Mouse (Mus musculus): ENCODE measurements around the gene Cyp46a1. TPM values are rescaled to one million over a fixed set of nuclear protein-coding genes. Genes with fewer than 3 reads are reported as not detected.

Gene Cyp46a1
- polyA plus RNA-seq, 1 experiment from 2014 or later, result 24.6 TPM

GRCm38 (mm10) chr12:108370596-108371428, 36.6 kb downstream of the Cyp46a1 start, which contains the start of gene Eml1:
Eml1 (plus strand) TSS chr12:108370957.
- Histone ChIP-seq H3K4me3 (replicated peaks) (no peak within 1 kb of the TSS), H3K4me1 (peaks cover 4% of the 10 kb centered on the region; the same call in 1 of the 2 replicates), H3K9me3 (no peaks in the 10 kb centered on the region), H3K36me3 (replicated peaks) (no peaks in the 10 kb centered on the region), H3K4me2 (no peak within 1 kb of the TSS), H3K9ac (no peak within 1 kb of the TSS), H3K27me3 (no peaks in the 10 kb centered on the region; the same call in 1 of the 2 replicates), H3K27ac (no peak within 1 kb of the TSS)
- no peak for ATAC-seq (ENCODE audit: low FRiP score)
- WGBS, result 86% methylated on average over 19 of the region's 19 CpGs

DNA sequence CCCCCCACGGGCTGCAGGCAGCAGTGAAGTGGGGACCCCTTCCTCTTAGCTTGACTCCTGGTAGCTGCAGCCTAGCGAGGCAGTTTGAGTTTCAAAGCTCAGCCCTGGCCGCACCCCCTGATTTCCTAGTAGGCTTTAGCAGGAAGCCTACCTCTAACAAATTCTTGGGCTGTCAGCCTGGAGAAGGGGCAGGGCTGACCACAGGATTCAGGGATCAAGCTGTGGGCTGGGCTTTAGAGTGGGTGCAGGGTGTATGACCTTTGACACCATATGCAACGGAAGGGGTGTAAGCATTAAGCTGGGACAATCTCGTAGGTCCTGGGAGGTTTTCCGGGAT, 37.2 kb downstream of the Cyp46a1 start:
- Histone ChIP-seq H3K4me1 (peaks cover 4% of the 10 kb centered on the region; the same call in 1 of the 2 replicates), H3K9ac (no peak overlapping the region), H3K36me3 (replicated peaks) (no peaks in the 10 kb centered on the region), H3K27me3 (no peaks in the 10 kb centered on the region; the same call in 1 of the 2 replicates), H3K4me3 (replicated peaks) (no peak overlapping the region), H3K4me2 (no peak overlapping the region), H3K27ac (no peak overlapping the region), H3K9me3 (no peaks in the 10 kb centered on the region)
- 81% methylated on average over 6 of the region's 6 CpGs for WGBS
- no peak for ATAC-seq (ENCODE audit: low FRiP score)

- peaks cover 4% of the 10 kb centered on the region; the same call in 1 of the 2 replicates for H3K4me1 ChIP-seq
- no peaks in the 10 kb centered on the region for H3K9me3 ChIP-seq
- H3K27me3 ChIP-seq, result no peaks in the 10 kb centered on the region; the same call in 1 of the 2 replicates
- H3K4me2 ChIP-seq, result no peak overlapping the region
- no peak overlapping the region for H3K27ac ChIP-seq
- no peaks in the 10 kb centered on the region for H3K36me3 ChIP-seq (replicated peaks)
- 79% methylated on average over 17 of the region's 17 CpGs for WGBS
- ATAC-seq (ENCODE audit: low FRiP score), result no peak
- H3K4me3 ChIP-seq (replicated peaks), result no peak overlapping the region
- H3K9ac ChIP-seq, result no peak overlapping the region
Observed at GRCm38 (mm10) chr12:108372241-108372640, 38.1 kb downstream of the Cyp46a1 start.

- WGBS, result 81% methylated on average over 9 of the region's 9 CpGs
- Histone ChIP-seq H3K36me3 (replicated peaks) (no peaks in the 10 kb centered on the region), H3K4me1 (peaks cover 4% of the 10 kb centered on the region; the same call in 1 of the 2 replicates)
Observed at GRCm38 (mm10) chr12:108373611-108374010, 39.4 kb downstream of the Cyp46a1 start.

GRCm38 (mm10) chr12:108374689-108375088, 40.5 kb downstream of the Cyp46a1 start:
- ATAC-seq (ENCODE audit: low FRiP score), result no peak
- 83% methylated on average over 8 of the region's 8 CpGs for WGBS
- no peak overlapping the region for H3K27ac ChIP-seq

More at GRCm38 (mm10) chr12:108373611-108374010, 39.4 kb downstream of the Cyp46a1 start:
- Histone ChIP-seq H3K27ac (no peak overlapping the region), H3K9ac (no peak overlapping the region), H3K4me2 (no peak overlapping the region), H3K27me3 (no peaks in the 10 kb centered on the region; the same call in 1 of the 2 replicates), H3K4me3 (replicated peaks) (no peak overlapping the region), H3K9me3 (no peaks in the 10 kb centered on the region)
- ATAC-seq (ENCODE audit: low FRiP score), result no peak

DNA sequence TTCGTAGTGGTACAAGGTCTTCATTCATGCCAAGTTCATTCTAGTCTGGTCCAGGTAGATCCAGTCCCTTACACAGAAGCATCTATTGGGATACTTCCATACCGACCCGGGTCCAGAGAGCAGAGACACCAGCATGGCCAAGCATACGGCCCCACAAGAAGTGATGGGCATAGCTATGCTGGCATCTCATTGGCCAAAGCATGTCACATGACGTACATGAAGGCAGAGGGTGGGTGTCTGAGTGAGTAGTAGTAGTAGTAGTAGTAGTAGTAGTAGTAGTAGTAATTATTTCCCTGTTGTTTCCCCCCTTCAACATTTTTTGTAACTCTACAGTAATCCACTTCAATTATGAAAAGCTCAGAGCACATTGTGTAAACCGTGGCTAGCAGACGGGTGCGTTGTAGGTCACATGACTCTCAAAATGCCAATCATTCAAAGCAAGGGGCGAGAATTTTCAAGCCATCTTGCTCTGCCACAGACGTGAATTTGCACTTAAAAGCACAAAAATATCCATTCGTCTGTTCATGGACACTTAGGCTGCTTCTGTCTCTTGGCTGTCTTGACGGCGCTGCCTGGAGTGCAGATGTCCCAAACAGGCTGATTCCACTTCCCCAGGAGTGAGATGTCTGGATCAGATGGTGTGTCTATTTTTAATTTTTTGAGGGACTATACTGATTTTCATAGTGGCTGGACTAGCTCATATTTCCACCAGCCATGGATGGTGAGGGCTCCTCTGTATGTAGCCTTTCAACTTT, 44.4 kb downstream of the Cyp46a1 start:
- Histone ChIP-seq H3K27ac (no peak overlapping the region), H3K9ac (no peak overlapping the region), H3K9me3 (no peaks in the 10 kb centered on the region), H3K4me2 (no peak overlapping the region), H3K4me3 (replicated peaks) (no peak overlapping the region), H3K4me1 (peaks cover 4% of the 10 kb centered on the region; the same call in 1 of the 2 replicates), H3K36me3 (replicated peaks) (no peaks in the 10 kb centered on the region), H3K27me3 (no peaks in the 10 kb centered on the region)
- 87% methylated on average over 13 of the region's 13 CpGs for WGBS
- ATAC-seq (ENCODE audit: low FRiP score), result no peak

More at GRCm38 (mm10) chr12:108374689-108375088, 40.5 kb downstream of the Cyp46a1 start:
- Histone ChIP-seq H3K4me3 (replicated peaks) (no peak overlapping the region), H3K36me3 (replicated peaks) (no peaks in the 10 kb centered on the region), H3K27me3 (no peaks in the 10 kb centered on the region), H3K4me1 (peaks cover 4% of the 10 kb centered on the region; the same call in 1 of the 2 replicates), H3K9me3 (no peaks in the 10 kb centered on the region), H3K4me2 (no peak overlapping the region), H3K9ac (no peak overlapping the region)

DNA sequence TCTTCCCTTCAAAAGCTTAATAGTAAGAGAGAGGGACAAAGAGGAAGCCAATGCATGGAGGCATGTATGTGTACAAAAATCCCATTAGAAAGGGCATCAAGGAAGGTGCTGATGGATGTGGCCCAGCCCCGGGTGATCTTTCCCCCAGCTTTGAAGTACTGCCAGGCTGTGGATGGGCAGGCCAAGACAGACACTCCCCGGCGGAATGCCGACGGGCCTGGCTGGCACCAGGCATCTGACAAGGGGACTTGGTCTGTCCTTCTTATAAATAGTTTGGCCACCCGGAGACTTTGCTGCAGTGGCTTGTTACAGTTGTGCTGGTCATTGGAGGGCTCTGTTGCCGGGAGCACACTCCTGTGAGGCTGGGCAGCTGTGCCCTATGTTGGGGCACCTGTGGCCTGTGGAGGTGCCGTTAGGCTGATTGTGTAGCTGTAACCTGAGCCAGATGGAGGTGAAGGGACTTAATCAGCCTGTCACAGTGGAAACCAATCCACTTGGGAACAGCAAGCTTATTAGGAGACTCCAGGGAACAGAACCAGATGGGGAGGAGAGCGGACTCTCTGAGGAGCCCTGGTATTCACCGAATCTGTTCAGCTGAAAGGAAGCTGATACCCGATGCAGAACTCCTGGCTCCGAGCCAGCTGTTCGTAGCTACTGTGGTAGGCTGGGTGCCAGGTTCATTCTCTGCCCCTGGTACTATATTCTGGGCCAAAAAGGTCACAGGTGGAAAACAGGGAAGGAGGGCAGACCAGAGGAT, 52.5 kb downstream of the Cyp46a1 start:
- peaks cover 18% of the 10 kb centered on the region for H3K4me1 ChIP-seq
- 0 out of 2 replicates have a peak, but pooled peaks cover 5% of the 10 kb centered on the region for H3K27me3 ChIP-seq
- no peak overlapping the region for H3K4me3 ChIP-seq (replicated peaks)
- no peak overlapping the region for H3K4me2 ChIP-seq
- H3K9ac ChIP-seq, result no peak overlapping the region
- no peaks in the 10 kb centered on the region for H3K9me3 ChIP-seq
- H3K36me3 ChIP-seq (replicated peaks), result no peaks in the 10 kb centered on the region
- peak overlapping the region; percentile 67 for H3K27ac ChIP-seq
- 63% methylated on average over 13 of the region's 13 CpGs for WGBS
- peak; percentile 55; the same call in 1 of the 2 replicates for ATAC-seq (ENCODE audit: low FRiP score)

- H3K27me3 ChIP-seq, result 0 out of 2 replicates have a peak, but pooled peaks cover 5% of the 10 kb centered on the region
- WGBS, result 46% methylated on average over 3 of the region's 3 CpGs
- no peak overlapping the region for H3K4me2 ChIP-seq
- H3K4me3 ChIP-seq (replicated peaks), result no peak overlapping the region
- no peaks in the 10 kb centered on the region for H3K9me3 ChIP-seq
- no peak overlapping the region for H3K27ac ChIP-seq
- no peak overlapping the region for H3K9ac ChIP-seq
- peaks cover 31% of the 10 kb centered on the region for H3K4me1 ChIP-seq
- no peaks in the 10 kb centered on the region for H3K36me3 ChIP-seq (replicated peaks)
- no peak for ATAC-seq (ENCODE audit: low FRiP score)
Observed at GRCm38 (mm10) chr12:108389718-108390117, 55.5 kb downstream of the Cyp46a1 start.

DNA sequence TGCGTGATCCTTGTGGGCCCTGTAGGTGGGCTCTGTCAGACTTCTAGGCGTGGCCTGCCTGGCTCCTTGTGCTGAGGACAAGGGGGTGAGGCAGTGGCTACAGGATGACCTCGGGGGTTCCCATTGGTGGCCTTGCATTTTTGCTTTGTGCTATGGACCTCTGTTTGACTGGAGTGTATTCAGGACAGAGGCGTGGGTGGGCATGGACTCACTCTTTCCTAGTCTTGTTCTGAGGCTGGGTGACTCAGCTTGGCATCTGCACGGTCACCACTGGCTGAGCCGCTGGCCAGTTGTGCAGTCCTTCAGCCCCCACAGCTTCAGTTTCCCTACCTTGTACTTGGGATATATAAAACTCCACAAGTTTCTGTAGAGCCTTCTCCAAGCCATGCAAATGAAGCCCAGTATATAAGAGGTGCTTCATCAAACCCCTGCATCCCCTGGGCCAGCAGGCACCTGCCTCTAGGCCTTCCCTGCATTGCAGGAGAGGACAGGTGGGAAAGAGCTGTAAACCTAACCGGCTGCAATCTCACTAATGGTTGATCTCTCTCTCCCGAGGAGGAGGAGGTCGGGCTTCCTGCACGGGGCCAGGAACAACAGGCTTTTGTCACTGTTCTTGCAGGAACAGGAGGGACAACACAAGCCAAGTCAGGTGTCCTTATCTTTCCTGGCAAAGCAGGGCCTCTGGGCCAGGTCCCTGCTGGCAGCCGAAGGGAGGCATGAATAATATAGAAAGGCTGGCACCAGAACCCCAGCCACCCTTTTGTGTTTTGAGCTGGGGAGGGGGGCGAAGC, 58.3 kb downstream of the Cyp46a1 start:
- Histone ChIP-seq H3K27ac (no peak overlapping the region), H3K9me3 (no peaks in the 10 kb centered on the region), H3K4me2 (no peak overlapping the region), H3K36me3 (replicated peaks) (no peaks in the 10 kb centered on the region), H3K9ac (no peak overlapping the region), H3K4me3 (replicated peaks) (no peak overlapping the region), H3K4me1 (peaks cover 43% of the 10 kb centered on the region), H3K27me3 (no peaks in the 10 kb centered on the region)
- 74% methylated on average over 12 of the region's 12 CpGs for WGBS
- ATAC-seq (ENCODE audit: low FRiP score), result no peak

DNA sequence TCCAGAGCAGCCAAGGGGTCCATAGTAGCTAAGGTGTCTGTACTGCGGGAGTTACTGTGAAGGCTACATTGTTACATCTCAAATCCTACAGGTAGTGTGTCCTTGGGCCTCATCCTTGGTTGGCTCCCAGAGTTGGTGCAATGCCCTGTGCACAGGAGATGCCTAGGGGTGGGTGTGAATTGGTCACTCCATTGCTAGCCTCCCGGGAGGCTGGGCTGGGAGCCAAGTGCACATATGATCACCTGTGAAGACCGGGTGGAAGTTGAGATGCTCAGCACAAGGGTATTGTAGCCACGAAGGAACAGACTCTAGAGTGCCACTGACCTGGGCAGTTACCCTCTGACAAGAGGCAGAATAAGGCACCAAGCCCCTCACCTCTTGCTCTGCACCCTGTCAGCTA, 58.9 kb downstream of the Cyp46a1 start:
- Histone ChIP-seq H3K27me3 (no peaks in the 10 kb centered on the region), H3K4me2 (no peak overlapping the region), H3K9ac (no peak overlapping the region), H3K4me1 (peaks cover 46% of the 10 kb centered on the region), H3K36me3 (replicated peaks) (no peaks in the 10 kb centered on the region), H3K4me3 (replicated peaks) (no peak overlapping the region), H3K9me3 (no peaks in the 10 kb centered on the region), H3K27ac (no peak overlapping the region)
- no peak for ATAC-seq (ENCODE audit: low FRiP score)
- 84% methylated on average over 4 of the region's 4 CpGs for WGBS

DNA sequence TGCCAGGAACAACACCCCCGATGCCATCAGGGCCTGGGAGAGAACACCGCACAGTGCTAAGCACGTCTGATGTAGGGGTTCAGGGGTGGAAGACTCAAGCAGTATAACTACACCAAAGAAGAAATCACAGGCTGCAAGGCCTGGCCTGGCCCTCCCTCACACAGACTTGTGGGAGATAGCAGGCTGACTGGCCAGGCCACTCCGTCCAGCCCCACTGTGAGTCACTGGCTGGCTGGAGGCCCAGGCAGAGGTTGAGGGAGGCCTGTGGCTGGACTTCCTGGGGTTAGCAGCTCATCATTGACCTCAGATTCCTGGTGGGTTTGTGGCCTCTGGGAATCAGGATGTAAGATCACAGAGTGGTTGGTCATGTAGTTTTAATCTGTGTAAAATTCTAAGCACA, 59.5 kb downstream of the Cyp46a1 start:
- Histone ChIP-seq H3K9me3 (no peaks in the 10 kb centered on the region), H3K4me1 (peaks cover 46% of the 10 kb centered on the region), H3K4me2 (no peak overlapping the region), H3K36me3 (replicated peaks) (no peaks in the 10 kb centered on the region), H3K4me3 (replicated peaks) (no peak overlapping the region), H3K27me3 (no peaks in the 10 kb centered on the region), H3K27ac (no peak overlapping the region), H3K9ac (no peak overlapping the region)
- ATAC-seq (ENCODE audit: low FRiP score), result no peak
- 88% methylated on average over 4 of the region's 4 CpGs for WGBS

Data from forebrain, embryonic 12.5 days (tissue).